Mouse (Mus musculus): Measurements from ENCODE around the gene Ctdsp1. TPM values are rescaled to one million over a fixed set of nuclear protein-coding genes. Genes with fewer than 3 reads are reported as not detected.
A peak's percentile ranks its signal among the peaks of the same experiment; 100 is the strongest.

Gene Ctdsp1
- total RNA-seq, 2 experiments from 2014 or later, result 23.8 to 28.2 TPM

DNA sequence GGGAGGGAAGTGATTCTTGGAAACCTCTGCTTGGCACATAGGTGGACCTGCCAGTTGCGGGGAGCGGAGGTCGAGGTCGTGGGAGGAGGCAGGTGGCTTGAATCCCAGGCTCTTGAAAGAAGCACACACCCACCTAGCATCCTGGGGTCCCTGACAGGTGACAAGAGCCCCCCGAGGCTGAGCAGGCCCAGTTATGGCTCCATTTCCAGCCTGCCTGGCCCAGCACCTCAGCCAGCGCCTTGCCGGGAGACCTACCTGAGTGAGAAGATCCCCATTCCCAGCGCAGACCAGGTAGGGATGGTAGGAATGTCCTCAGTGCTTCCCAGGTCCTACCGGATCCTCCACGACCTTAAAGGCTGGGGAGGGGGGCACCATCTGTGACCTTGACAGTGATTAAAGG, 15.7 kb upstream of the Ctdsp1 start:
- DNase-seq (ENCODE audit: low spot score in 2 of 2), result no peak

DNA sequence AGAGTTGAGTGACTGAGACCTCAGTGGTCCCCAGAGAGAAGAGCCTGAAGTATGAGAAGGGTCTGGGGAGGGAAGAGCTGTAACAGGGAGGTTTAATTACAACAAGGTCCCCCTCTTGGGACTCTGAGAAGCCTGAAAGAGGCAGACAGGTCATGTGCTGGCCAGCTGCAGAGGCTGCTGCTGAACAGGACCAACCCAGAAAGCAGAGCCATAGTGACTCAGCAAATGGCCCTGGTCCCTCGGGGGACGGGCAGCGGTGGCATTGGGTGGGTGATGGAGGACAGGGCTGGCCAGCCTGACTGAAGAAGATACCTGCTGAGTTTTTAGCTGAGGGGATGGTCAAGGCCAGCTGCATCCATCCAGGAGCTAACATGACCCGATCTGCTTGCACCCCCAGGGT, 14.9 kb upstream of the Ctdsp1 start:
- no peak for DNase-seq (ENCODE audit: low spot score in 2 of 2)

DNA sequence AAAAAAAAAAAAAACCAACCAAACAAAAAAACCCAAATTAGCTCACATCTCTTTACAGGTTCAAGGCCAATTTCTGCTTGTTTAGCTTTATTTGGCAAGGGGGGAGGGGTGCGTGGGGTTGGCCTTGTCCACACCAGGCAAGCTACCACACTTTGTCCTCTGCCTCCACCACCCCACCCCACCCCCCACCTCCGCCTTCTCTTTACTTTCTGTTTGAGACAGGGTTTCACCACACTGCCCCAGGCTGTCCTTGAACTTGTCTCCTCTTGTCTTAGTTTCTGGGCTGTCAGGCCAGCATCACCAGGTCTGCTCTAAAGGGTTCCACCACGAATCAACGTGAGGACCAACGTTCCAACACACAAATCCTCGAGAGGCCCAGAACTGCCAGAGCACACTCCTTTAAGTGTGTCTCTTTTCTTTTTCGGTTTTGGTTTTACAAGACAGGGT, 12.2 kb upstream of the Ctdsp1 start:
- no peak for DNase-seq (ENCODE audit: low spot score in 2 of 2)

DNA sequence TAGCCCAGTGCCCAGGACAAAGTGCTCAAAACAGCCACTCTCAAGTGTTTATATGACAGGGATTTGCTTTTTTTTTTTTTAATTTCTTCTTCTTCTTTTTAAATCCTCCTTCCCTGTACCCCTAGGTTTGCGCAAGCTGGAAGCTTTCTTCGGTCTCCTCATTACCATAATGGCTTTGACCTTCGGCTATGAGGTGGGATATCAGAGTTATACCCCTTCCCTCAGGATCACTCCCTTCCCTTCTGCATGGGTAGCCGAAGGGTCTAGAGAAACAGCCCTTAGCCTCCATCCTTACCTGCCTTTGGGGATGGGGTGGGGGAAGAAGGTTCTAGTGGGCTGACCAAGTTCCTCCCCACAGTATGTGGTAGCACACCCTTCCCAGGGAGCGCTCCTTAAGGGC, 10.8 kb upstream of the Ctdsp1 start:
- no peak for DNase-seq (ENCODE audit: low spot score in 2 of 2)

DNA sequence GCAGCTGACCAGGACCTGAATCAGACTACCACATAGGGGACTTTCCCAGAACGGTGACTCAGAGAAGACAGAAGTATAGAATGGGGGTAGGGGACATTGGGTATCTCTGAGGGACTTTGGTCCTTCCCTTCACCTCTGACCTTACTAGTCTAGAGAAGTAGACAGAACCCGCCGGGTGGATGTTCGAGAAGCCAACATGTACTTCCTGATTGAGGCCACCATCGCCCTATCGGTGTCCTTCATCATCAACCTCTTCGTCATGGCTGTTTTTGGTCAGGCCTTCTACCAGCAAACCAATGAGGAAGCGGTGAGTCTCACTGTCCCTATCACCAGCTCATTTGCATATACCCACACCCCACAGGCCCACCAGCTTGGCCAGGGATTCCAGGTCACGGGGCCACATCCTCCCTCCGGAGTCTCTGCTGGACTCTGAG, 9.7 kb upstream of the Ctdsp1 start:
- DNase-seq (ENCODE audit: low spot score in 2 of 2), result no peak

DNA sequence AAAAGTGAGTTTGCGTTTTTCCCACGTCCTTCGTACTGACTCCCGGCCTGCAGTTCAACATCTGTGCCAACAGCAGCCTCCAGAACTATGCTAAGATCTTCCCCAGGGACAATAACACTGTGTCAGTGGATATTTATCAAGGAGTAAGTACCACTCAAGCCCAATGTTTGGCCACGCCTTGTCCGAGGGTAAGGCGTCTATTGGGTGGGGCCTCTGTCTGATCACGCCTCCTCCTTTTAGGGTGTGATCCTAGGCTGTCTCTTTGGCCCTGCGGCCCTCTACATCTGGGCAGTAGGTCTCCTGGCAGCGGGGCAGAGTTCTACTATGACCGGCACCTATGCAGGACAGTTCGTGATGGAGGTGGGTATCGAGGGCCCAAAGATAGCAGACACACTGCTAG, 7.9 kb upstream of the Ctdsp1 start:
- DNase-seq (ENCODE audit: low spot score in 2 of 2), result no peak

DNA sequence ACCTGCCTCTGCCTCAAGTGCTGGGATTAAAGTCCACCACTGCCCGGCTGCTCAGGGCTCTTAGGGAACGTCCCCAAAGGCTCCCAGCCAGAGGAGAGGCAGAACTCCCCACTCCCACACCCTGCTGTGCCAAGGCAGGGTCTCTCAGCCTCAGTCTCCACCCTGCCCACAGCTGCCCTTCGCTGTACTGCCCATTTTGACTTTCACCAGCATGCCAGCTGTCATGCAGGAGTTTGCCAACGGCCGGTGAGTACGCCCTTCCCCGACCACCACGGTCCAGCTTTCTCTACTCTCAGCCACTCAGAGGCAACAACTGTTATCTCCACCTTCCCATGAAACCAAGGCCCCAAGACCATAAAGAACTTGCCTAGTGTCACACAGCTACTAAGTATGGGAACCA, 6.8 kb upstream of the Ctdsp1 start:
- DNase-seq (ENCODE audit: low spot score in 2 of 2), result no peak

DNA sequence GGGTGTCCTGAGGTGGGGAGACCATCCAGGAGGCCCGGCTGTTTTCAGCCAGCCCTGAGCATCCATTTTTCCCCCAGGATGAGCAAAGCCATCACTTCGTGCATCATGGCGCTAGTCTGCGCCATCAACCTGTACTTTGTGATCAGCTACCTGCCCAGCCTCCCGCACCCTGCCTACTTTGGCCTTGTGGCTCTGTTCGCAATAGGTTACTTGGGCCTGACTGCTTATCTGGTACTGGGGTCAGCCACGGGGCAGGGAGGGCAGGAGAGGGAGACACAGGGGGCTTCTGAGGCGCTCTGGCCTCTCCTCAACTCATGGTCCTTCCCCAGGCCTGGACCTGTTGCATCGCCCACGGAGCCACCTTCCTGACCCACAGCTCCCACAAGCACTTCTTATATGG, 6.2 kb upstream of the Ctdsp1 start:
- DNase-seq (ENCODE audit: low spot score in 2 of 2), result no peak

DNA sequence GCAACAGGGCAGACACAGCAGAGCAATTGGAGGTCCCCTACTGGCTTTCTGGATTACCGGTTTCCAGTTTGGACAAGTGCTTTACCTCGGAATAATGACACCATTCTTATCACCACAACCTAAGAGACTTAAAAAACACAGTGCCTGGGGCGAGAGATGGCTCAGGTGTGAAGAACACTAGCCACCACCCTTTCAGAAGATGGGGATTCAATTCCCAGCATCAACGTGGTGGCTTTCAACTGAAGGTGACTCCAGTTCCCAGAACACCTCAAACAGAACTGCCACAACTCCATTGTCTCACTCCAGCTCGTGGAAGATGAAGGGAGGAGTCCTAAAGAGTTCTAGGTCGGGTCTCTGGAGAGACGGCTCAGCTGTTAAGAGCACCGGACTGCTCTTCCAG, 5.8 kb upstream of the Ctdsp1 start:
- DNase-seq (ENCODE audit: low spot score in 2 of 2), result no peak

DNA sequence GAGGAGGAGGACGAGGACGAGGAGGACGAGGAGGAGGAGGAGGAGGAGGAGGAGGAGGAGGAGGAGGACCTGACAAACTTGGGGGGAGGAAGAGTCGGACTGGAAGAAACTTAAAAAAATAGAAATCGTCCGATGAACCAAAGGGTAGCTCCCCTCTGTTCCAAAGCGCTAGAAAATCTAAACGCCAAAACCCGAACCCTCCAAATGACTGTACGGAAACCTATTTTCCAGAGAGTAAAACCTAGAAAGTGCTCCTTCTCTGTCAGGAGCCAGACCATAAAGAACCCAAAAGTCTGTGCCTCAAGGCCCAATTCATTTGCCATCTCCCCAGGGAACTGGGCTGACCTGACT, 5.0 kb upstream of the Ctdsp1 start:
- DNase-seq (ENCODE audit: low spot score in 2 of 2), result no peak

DNA sequence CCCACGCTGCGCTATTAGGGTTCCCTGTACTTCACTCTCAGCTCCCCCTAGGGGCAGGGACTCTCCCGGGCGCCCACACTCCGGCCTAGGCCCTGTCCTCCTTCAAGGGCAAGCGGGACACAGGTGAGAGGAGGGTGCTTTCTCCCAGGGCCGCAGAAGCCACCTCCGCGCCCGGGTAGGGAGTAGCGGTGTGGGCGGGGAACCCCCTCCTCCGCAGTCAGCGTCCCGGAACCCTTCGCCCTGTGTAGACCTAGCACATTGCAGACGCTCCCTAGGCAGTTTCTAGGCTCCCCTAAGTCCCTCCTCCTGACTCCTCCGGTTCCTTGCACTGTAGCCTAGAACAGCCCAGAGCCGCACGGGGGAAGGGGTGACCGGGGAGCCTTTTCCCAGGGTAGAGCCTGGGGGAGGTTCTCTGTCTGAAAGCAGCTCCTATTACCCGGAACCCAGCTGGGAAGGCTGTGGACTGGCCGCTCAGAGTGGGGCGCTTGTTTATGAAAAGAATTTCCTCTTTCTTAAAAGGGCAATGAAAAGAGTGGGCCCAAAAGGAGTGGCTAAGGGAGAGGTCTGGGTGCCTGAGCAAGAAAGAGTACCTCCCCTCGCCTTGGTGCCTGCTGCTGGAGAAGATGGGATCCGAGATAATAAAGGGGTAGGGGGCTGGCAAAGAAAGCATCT, 4.5 kb upstream of the Ctdsp1 start:
- peak; percentile 95 to 98 for DNase-seq (ENCODE audit: low spot score in 2 of 2)

DNA sequence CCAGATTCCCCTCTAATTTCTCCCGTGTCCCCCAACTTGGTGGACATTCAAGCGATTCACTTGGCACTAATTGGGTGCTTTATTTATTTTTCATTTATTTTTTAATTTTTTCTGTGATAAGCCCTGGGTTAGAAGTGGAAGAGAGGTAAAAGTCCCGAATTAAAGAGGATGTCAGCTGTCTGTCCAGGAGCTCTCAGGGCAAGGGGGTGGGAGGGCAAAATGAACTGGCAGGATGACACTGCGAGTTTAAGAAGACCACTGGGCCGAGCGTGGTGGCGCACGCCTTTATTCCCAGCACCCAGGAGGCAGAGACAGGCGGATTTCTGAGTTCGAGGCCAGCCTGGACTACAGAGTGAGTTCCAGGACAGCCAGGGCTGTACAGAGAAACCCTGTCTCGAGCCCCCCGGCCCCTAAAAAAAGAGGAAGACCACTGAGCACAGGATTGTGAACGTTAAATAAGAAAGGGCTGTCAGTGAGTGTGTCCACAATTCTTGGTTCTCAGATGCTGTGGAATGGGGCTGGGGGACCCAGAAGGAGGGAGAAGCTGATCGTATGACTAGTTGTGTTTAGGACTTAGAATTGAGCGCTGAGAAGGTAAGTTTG, 3.8 kb upstream of the Ctdsp1 start:
- DNase-seq (ENCODE audit: low spot score in 2 of 2), result no peak

DNA sequence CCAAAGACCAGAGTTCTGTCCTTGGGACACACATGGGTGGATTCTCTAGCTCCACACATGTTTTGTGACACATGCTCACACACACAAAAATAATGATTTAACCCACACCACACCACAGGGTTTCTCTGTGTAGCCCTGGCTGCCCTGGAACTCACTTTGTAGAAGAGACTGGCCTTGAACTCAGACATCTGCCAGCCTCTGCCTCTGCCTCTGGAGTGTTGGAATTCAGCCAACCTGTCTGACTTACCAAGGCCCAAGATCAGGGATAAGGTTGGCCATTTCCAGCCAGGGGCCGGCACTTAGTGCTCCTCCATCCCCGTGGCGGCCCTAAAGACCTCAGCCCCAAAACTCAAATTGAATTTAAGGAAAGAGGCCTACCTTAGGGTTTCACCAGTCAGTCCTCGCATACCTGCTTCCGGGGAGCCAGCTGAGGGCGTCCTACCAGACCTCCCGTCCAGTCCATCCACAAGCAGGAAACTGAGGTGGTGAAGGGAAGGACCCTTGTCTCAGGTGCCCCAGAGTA, 2.9 kb upstream of the Ctdsp1 start:
- DNase-seq (ENCODE audit: low spot score in 2 of 2), result no peak

DNA sequence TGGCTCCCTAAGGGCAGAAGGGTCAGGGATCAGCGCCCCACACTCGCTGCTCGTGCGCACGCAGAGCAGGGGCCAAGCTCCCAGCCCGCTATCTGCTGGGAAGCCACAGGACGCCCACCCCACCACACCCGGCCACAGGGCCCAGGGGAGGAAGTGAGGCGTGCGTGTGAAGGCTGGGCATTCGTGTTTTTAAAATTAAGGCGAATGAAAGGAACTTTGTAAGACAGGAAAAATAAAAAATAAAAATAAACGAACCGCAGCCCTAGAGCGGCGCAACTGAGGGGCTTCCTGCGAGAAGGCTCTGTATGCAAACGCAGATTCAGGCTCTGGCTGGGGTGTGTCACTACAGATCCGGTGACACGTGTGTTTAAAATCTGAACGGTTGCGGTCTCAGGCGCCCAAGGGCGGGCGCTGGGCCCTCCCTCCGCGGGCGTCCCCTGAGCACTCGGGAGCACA, 1.4 kb upstream of the Ctdsp1 start:
- no peak for DNase-seq (ENCODE audit: low spot score in 2 of 2)

DNA sequence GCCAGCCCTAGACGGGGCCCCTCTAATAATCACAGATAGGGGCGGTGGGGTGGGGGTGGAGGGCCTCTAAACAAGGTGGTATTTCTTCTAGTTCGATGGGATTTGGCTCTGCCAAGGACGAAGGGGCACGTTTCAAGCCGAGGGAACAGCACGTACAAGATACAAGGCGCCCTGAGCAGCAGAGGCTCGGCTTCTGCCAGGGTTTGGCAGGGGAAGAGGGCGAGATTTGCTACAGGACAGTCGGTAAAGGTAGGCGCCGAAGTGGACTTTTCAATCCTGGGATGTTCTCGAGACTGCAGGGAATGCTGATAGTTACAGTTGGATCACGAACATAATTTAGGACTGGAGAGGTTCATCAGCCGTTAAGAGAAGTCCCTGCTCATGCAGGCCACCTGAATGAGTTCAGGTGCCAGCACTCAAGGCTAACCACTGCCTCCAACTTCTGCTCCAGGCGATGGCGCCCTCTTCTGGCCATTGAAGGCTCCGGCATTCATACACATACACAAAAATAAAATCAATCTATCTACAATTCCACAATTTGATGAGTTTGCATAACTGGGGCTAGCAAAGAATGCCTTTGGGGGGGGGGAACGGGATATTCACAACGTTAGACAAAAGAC, 912 bp upstream of the Ctdsp1 start:
- no peak for DNase-seq (ENCODE audit: low spot score in 2 of 2)

DNA sequence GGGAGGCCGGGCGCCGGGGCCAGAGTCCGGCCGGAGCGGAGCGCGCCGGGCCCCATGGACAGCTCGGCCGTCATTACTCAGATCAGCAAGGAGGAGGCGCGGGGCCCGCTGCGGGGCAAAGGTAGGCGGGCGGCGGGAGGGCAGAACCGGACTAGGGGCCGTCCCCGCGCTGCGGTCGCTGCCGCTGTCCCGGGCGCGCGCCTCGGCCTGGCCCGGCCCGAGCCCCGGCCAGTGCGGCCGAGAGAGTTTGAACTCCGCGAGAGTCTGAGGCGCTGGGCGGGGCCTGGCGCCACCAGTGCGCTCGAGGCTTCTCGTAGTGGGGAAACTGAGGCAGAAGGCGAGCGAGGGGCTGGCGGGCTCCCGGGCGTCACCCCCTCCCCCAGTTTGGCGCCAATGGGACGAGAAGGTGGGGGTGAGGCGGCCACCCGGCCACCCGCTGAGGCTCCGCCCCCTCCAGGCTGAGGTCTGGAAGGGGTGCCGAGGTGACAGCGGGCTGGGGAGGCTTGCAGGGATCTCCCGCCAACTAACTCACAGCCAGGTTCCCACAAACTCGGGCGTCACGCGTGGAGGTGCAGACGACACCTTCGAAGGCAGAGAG, 634 bp downstream of the Ctdsp1 start:
- peak; percentile 48 to 52 for DNase-seq (ENCODE audit: low spot score in 2 of 2)

DNA sequence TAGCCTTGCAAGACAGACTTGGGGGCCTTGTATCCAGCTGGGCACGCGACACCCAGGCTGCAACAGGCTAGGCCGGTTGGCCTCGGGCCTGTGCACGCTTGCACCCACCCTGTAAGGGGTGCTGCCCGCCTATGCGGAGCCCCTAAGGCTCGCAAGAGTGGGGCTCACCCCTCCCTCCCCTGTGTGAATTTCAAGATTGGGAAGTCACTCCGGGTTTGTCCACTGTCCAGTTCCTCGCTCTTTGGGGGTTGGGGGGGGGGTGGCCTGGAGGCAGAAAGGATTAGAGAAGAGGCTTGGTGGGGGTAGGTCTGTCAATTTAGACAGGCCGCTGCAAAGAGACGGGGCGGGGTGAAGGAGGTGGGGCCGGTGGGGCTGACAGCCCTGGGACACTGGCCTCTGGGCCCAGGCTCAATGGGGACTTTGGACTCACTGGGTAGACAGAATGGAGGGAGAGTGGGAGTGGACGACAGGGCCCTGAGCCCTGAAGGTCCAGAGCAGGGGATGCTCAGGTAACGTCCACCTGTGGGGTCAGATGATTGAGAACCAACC, 1.2 kb downstream of the Ctdsp1 start:
- no peak for DNase-seq (ENCODE audit: low spot score in 2 of 2)

DNA sequence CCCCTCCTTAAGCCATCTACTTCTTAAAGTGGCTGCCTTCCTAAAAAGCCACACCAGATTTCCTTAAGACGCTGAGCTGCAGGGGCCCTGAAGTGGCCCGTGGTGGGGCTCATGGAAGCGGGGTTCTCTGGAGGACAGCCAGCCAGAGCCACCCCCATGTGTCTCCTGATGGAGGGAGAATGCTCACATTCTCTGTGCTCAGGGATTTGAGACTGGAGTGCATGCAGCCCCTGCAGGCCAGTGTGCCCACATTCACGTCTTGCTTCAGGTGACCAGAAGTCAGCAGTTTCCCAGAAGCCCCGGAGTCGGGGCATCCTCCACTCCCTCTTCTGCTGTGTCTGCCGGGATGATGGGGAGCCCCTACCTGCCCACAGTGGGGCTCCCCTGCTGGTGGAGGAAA, 1.7 kb downstream of the Ctdsp1 start:
- no peak for DNase-seq (ENCODE audit: low spot score in 2 of 2)

DNA sequence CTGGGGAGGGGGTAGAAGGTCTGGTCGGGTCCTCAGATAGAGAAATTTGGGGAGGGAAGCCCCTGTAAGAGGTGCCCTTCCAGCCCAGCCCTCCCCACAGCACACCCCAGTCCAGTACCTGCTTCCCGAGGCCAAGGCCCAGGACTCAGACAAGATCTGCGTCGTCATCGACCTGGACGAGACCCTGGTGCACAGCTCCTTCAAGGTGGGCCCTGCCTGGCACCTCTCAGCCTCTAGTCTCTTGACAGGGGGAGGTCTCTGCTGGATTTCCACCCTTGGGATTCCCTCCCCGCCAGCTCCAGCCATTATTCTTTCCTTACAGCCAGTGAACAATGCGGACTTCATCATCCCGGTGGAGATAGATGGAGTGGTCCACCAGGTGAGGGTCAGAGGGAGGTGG, 2.4 kb downstream of the Ctdsp1 start:
- no peak for DNase-seq (ENCODE audit: low spot score in 2 of 2)

DNA sequence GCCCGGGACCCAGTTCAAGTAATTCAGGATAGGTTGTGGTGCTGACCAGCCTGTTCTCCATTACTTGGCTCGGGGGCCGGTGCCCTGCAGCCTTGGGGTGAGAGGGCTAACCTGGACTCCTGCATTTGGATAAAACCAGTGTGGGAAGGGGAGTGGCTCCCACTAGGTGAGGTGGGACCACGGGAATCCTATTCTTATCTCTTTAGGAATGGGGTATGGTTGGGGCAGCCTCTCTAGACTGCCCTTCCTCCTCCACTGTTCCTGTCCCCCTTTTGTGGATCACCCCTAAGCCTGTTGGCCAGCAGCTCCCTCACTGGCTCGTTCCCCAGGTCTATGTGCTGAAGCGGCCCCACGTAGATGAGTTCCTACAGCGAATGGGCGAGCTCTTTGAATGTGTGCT, 3.0 kb downstream of the Ctdsp1 start:
- no peak for DNase-seq (ENCODE audit: low spot score in 2 of 2)

DNA sequence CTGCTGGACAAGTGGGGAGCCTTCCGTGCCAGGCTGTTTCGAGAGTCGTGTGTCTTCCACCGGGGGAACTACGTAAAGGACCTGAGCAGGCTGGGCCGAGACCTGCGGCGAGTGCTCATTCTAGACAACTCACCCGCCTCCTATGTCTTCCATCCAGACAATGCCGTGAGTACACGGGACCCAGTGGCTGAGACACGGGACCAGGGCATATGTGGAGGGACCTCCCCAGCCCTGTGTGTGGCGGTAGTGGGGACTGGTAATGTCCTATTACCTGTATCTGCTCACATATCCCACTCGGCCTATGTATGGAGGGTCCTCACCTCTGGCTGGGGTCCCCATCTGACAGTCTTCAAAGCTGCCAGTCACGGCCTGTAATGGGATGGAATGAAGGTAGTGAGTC, 3.5 kb downstream of the Ctdsp1 start:
- DNase-seq (ENCODE audit: low spot score in 2 of 2), result no peak

DNA sequence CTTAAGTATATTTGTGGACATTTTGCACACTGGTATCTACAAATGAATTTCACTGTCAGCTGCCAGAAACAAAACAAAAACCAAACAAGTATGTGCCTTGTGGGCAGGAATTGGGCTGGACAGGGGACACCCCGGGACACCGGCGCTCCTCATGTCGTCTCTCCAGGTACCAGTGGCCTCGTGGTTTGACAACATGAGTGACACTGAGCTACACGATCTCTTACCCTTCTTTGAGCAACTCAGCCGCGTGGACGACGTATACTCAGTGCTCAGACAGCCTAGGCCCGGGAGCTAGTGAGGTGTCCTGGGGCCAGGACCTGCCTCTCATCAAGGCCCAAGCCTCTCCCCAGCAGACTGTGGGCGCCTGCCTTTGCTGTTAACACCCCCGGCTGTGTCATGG, 4.0 kb downstream of the Ctdsp1 start:
- DNase-seq (ENCODE audit: low spot score in 2 of 2), result no peak
